Mouse (Mus musculus) thymus, adult 2 months (tissue): ENCODE results near the gene Irf2.

Experiments
- CTCF ChIP-seq: fragments of 200-500 bp; IDR thresholded peaks from 2 replicates; pipeline ENCODE4 v1.5.1; 2012; ENCODE audit warnings: mild to moderate bottlenecking, control low read depth, low read length, moderate library complexity, borderline replicate concordance; ENCODE audit not compliant: control insufficient read depth, poor library complexity, insufficient read depth; ENCODE audit errors: extremely low read depth
- POLR2A ChIP-seq: fragments of 200-500 bp; IDR thresholded peaks from 2 replicates; pipeline ENCODE4 v1.6.1; 2012; ENCODE audit warnings: mild to moderate bottlenecking, low read length, control low read depth, moderate library complexity; ENCODE audit not compliant: control insufficient read depth, poor library complexity, insufficient read depth; ENCODE audit errors: extremely low read depth

DNA sequence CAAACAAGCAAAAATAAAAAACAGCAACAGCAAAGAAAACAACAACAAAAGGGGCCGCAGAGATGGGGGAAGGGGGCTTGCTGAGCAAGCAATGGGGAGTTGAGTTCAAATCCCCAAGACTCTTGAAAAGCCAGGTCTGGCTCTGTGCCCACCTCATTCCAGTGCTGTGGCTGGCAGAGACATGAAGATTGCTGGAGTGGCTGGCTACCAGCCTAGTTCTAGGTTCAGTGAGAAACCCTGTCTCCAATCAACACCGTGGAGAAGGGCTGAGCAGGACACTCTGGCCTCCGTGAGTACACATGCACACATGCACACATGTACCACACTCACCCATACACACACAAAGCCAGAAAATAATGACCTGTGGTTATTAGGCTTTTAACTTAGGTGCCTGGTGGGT, 1.6 kb upstream of the Irf2 start:
- no peak for TF ChIP-seq CTCF
- no peak for TF ChIP-seq POLR2A
